Mouse (Mus musculus): ENCODE data around the gene Snd1. TPM values are rescaled to one million over a fixed set of nuclear protein-coding genes. Genes with fewer than 3 reads are reported as not detected.

Snd1 gene
- polyA plus RNA-seq, 1 experiment, result 190 TPM

GRCm38 (mm10) chr6:28561291-28561995 is 86.5 kb downstream of the Snd1 start:
- H3ac ChIP-seq (ENCODE audit: control insufficient read depth, insufficient read length), result no peak overlapping the region
- H3K79me2 ChIP-seq (ENCODE audit: control insufficient read depth, insufficient read depth), result peaks cover 8% of the 10 kb centered on the region
- TF ChIP-seq POLR2AphosphoS2 (IDR thresholded peaks at IDR 0.05; ENCODE audit: insufficient read length, low read depth) (no peak), TCF3 (IDR thresholded peaks at IDR 0.05; ENCODE audit: insufficient read length, low read depth) (no peak), MYOD1 (IDR thresholded peaks at IDR 0.05; ENCODE audit: control insufficient read depth in 1 of 3, insufficient read length in 2 of 3, low read depth in 2 of 3) (no peak), MYOG (IDR thresholded peaks at IDR 0.05; ENCODE audit: control insufficient read depth in 1 of 3, insufficient read depth in 1 of 3, insufficient read length in 2 of 3, low read depth in 2 of 3) (no peak), SRF (IDR thresholded peaks at IDR 0.05; ENCODE audit: control insufficient read depth, insufficient read length, low read depth) (no peak), TCF12 (IDR thresholded peaks at IDR 0.05; ENCODE audit: insufficient read depth, poor library complexity, severe bottlenecking) (no peak), CEBPB (IDR thresholded peaks at IDR 0.05; ENCODE audit: insufficient read depth, poor library complexity, severe bottlenecking) (no peak), REST (IDR thresholded peaks at IDR 0.05; ENCODE audit: insufficient read depth, insufficient read length) (no peak), E2F4 (IDR thresholded peaks at IDR 0.05; ENCODE audit: insufficient read depth) (no peak), MAX (IDR thresholded peaks at IDR 0.05; ENCODE audit: low read depth) (no peak), USF1 (IDR thresholded peaks at IDR 0.05; ENCODE audit: low read depth) (no peak), POLR2A (IDR thresholded peaks at IDR 0.05; ENCODE audit: insufficient read length, low read depth) (no peak)
- peaks cover 30% of the 10 kb centered on the region for H3K36me3 ChIP-seq (ENCODE audit: control insufficient read depth, insufficient read depth)
- H3K4me2 ChIP-seq (ENCODE audit: low read depth), result no peak overlapping the region
- no peaks in the 10 kb centered on the region for H3K27me3 ChIP-seq (ENCODE audit: control insufficient read depth, insufficient read depth, insufficient read length)
- H3K4me3 ChIP-seq, result no peak overlapping the region

DNA sequence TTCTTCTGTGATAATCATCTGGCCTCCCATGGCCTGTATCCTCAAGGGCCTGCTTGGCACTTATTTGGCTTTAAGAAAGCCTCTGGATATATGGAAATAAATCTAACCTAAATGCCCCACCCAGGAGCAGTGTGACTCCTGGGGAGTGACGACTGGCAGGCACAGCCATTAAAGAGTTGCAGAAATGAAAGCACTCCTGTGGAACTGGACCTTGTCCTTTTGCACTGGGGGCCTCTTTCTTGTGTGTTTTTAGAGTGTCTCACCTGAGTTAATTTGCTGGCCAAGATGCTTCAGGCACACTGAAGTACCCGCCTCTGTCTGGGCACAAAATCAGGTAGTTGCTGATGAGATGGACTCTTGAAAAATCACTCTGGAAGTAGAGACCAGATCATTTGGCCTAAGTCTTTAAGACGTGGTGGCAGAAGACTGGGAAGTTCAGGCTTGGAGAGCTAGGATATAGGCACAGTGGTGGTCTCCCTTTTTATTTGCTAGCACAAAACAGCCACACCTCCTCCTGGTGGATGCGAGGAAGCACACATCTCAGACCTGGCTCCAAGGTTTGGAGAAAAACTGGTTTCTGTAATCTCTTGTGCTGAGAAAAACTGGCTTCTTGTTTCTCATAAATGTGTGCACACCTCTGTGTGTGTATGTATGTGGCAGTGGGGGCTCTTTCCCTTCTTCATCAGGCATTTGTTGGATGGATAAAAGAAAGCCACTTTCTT is 87.5 kb downstream of the Snd1 start:
- H3ac ChIP-seq (ENCODE audit: control insufficient read depth, insufficient read length), result no peak overlapping the region
- H3K4me3 ChIP-seq, result no peak overlapping the region
- peaks cover 8% of the 10 kb centered on the region for H3K79me2 ChIP-seq (ENCODE audit: control insufficient read depth, insufficient read depth)
- TF ChIP-seq MAX (IDR thresholded peaks at IDR 0.05; ENCODE audit: low read depth) (no peak), MYOG (IDR thresholded peaks at IDR 0.05; ENCODE audit: control insufficient read depth in 1 of 3, insufficient read depth in 1 of 3, insufficient read length in 2 of 3, low read depth in 2 of 3) (no peak), POLR2AphosphoS2 (IDR thresholded peaks at IDR 0.05; ENCODE audit: insufficient read length, low read depth) (no peak), POLR2A (IDR thresholded peaks at IDR 0.05; ENCODE audit: insufficient read length, low read depth) (no peak), E2F4 (IDR thresholded peaks at IDR 0.05; ENCODE audit: insufficient read depth) (no peak)
- peaks cover 33% of the 10 kb centered on the region for H3K36me3 ChIP-seq (ENCODE audit: control insufficient read depth, insufficient read depth)
- H3K4me2 ChIP-seq (ENCODE audit: low read depth), result no peak overlapping the region
- no peaks in the 10 kb centered on the region for H3K27me3 ChIP-seq (ENCODE audit: control insufficient read depth, insufficient read depth, insufficient read length)

- no peak overlapping the region for H3K4me2 ChIP-seq (ENCODE audit: low read depth)
- no peak overlapping the region for H3K4me3 ChIP-seq
- TF ChIP-seq MYOD1 (IDR thresholded peaks at IDR 0.05; ENCODE audit: control insufficient read depth in 1 of 3, insufficient read length in 2 of 3, low read depth in 2 of 3), result no peak
- TF ChIP-seq SRF (IDR thresholded peaks at IDR 0.05; ENCODE audit: control insufficient read depth, insufficient read length, low read depth), result no peak
- no peak for TF ChIP-seq POLR2A (IDR thresholded peaks at IDR 0.05; ENCODE audit: insufficient read length, low read depth)
- TF ChIP-seq E2F4 (IDR thresholded peaks at IDR 0.05; ENCODE audit: insufficient read depth), result no peak
- TF ChIP-seq MYOG (IDR thresholded peaks at IDR 0.05; ENCODE audit: control insufficient read depth in 1 of 3, insufficient read depth in 1 of 3, insufficient read length in 2 of 3, low read depth in 2 of 3), result no peak
- no peak for TF ChIP-seq MAX (IDR thresholded peaks at IDR 0.05; ENCODE audit: low read depth)
- no peak for TF ChIP-seq TCF3 (IDR thresholded peaks at IDR 0.05; ENCODE audit: insufficient read length, low read depth)
- TF ChIP-seq TCF12 (IDR thresholded peaks at IDR 0.05; ENCODE audit: insufficient read depth, poor library complexity, severe bottlenecking), result no peak
- TF ChIP-seq REST (IDR thresholded peaks at IDR 0.05; ENCODE audit: insufficient read depth, insufficient read length), result no peak
- no peak for TF ChIP-seq CEBPB (IDR thresholded peaks at IDR 0.05; ENCODE audit: insufficient read depth, poor library complexity, severe bottlenecking)
- TF ChIP-seq POLR2AphosphoS2 (IDR thresholded peaks at IDR 0.05; ENCODE audit: insufficient read length, low read depth), result no peak
- no peak for TF ChIP-seq USF1 (IDR thresholded peaks at IDR 0.05; ENCODE audit: low read depth)
- H3K27me3 ChIP-seq (ENCODE audit: control insufficient read depth, insufficient read depth, insufficient read length), result no peaks in the 10 kb centered on the region
- no peak overlapping the region for H3ac ChIP-seq (ENCODE audit: control insufficient read depth, insufficient read length)
- H3K79me2 ChIP-seq (ENCODE audit: control insufficient read depth, insufficient read depth), result peaks cover 5% of the 10 kb centered on the region
- H3K36me3 ChIP-seq (ENCODE audit: control insufficient read depth, insufficient read depth), result peaks cover 10% of the 10 kb centered on the region
Measured at GRCm38 (mm10) chr6:28567978-28568377, 93.0 kb downstream of the Snd1 start.

- no peak overlapping the region for H3ac ChIP-seq (ENCODE audit: control insufficient read depth, insufficient read length)
- H3K79me2 ChIP-seq (ENCODE audit: control insufficient read depth, insufficient read depth), result peaks cover 14% of the 10 kb centered on the region
- H3K4me2 ChIP-seq (ENCODE audit: low read depth), result no peak overlapping the region
- H3K4me3 ChIP-seq, result no peak overlapping the region
- H3K27me3 ChIP-seq (ENCODE audit: control insufficient read depth, insufficient read depth, insufficient read length), result no peaks in the 10 kb centered on the region
- peaks cover 3% of the 10 kb centered on the region for H3K36me3 ChIP-seq (ENCODE audit: control insufficient read depth, insufficient read depth)
- TF ChIP-seq SRF (IDR thresholded peaks at IDR 0.05; ENCODE audit: control insufficient read depth, insufficient read length, low read depth) (no peak), TCF3 (IDR thresholded peaks at IDR 0.05; ENCODE audit: insufficient read length, low read depth) (no peak), POLR2AphosphoS2 (IDR thresholded peaks at IDR 0.05; ENCODE audit: insufficient read length, low read depth) (no peak), MAX (IDR thresholded peaks at IDR 0.05; ENCODE audit: low read depth) (no peak), USF1 (IDR thresholded peaks at IDR 0.05; ENCODE audit: low read depth) (no peak), CEBPB (IDR thresholded peaks at IDR 0.05; ENCODE audit: insufficient read depth, poor library complexity, severe bottlenecking) (no peak)
Measured at GRCm38 (mm10) chr6:28571946-28572345, 97.0 kb downstream of the Snd1 start.

Measured in myocyte (in vitro differentiated cells).